Mouse (Mus musculus): Measurements from ENCODE around the gene Dnajb6. TPM values are rescaled to one million over a fixed set of nuclear protein-coding genes. Genes with fewer than 3 reads are reported as not detected.

Dnajb6 gene
- polyA plus RNA-seq, 1 experiment from 2014 or later = 329 TPM

GRCm38 (mm10) chr5:29816523-29817242, 81.2 kb downstream of the Dnajb6 start:
- WGBS = 90% methylated on average over 5 of the region's 5 CpGs
- H3K9me3 ChIP-seq (ENCODE audit: control insufficient read depth, low read length) = no peaks in the 10 kb centered on the region
- peak; percentile 33; the same call in 1 of the 2 replicates for ATAC-seq
- no peaks in the 10 kb centered on the region for H3K36me3 ChIP-seq (ENCODE audit: control insufficient read depth, insufficient read depth)
- no peak overlapping the region for H3K9ac ChIP-seq (replicated peaks; ENCODE audit: low read depth, low read length)
- no peaks in the 10 kb centered on the region for H3K27me3 ChIP-seq (replicated peaks; ENCODE audit: control insufficient read depth, insufficient read depth, low read length)
- no peaks in the 10 kb centered on the region for H3K4me1 ChIP-seq (replicated peaks; ENCODE audit: control insufficient read depth, insufficient read depth, low read length)
- H3K4me2 ChIP-seq (ENCODE audit: low read length) = no peak overlapping the region
- no peak overlapping the region for H3K4me3 ChIP-seq (replicated peaks; ENCODE audit: low read length)
- H3K27ac ChIP-seq (ENCODE audit: low read length) = no peak overlapping the region

- Histone ChIP-seq H3K9ac (replicated peaks; ENCODE audit: low read depth, low read length) (no peak overlapping the region), H3K36me3 (ENCODE audit: control insufficient read depth, insufficient read depth) (no peaks in the 10 kb centered on the region), H3K9me3 (ENCODE audit: control insufficient read depth, low read length) (no peaks in the 10 kb centered on the region), H3K4me2 (ENCODE audit: low read length) (no peak overlapping the region), H3K4me1 (replicated peaks; ENCODE audit: control insufficient read depth, insufficient read depth, low read length) (no peaks in the 10 kb centered on the region), H3K27me3 (replicated peaks; ENCODE audit: control insufficient read depth, insufficient read depth, low read length) (no peaks in the 10 kb centered on the region), H3K27ac (ENCODE audit: low read length) (no peak overlapping the region), H3K4me3 (replicated peaks; ENCODE audit: low read length) (no peak overlapping the region)
- WGBS = 71% methylated on average over 5 of the region's 5 CpGs
- peak; percentile 47 for ATAC-seq
Observed at GRCm38 (mm10) chr5:29817400-29817799, 81.9 kb downstream of the Dnajb6 start.

- Histone ChIP-seq H3K9me3 (ENCODE audit: control insufficient read depth, low read length) (no peaks in the 10 kb centered on the region), H3K4me2 (ENCODE audit: low read length) (no peak overlapping the region), H3K36me3 (ENCODE audit: control insufficient read depth, insufficient read depth) (no peaks in the 10 kb centered on the region), H3K27ac (ENCODE audit: low read length) (no peak overlapping the region), H3K4me3 (replicated peaks; ENCODE audit: low read length) (no peak overlapping the region), H3K4me1 (replicated peaks; ENCODE audit: control insufficient read depth, insufficient read depth, low read length) (no peaks in the 10 kb centered on the region), H3K27me3 (replicated peaks; ENCODE audit: control insufficient read depth, insufficient read depth, low read length) (no peaks in the 10 kb centered on the region), H3K9ac (replicated peaks; ENCODE audit: low read depth, low read length) (no peak overlapping the region)
- no peak for ATAC-seq
- 73% methylated on average over 4 of the region's 4 CpGs for WGBS
Observed at GRCm38 (mm10) chr5:29818287-29818686, 82.8 kb downstream of the Dnajb6 start.

- Histone ChIP-seq H3K27me3 (replicated peaks; ENCODE audit: control insufficient read depth, insufficient read depth, low read length) (no peaks in the 10 kb centered on the region), H3K9me3 (ENCODE audit: control insufficient read depth, low read length) (no peaks in the 10 kb centered on the region), H3K27ac (ENCODE audit: low read length) (no peak overlapping the region), H3K4me1 (replicated peaks; ENCODE audit: control insufficient read depth, insufficient read depth, low read length) (no peaks in the 10 kb centered on the region), H3K4me2 (ENCODE audit: low read length) (no peak overlapping the region), H3K36me3 (ENCODE audit: control insufficient read depth, insufficient read depth) (no peaks in the 10 kb centered on the region), H3K9ac (replicated peaks; ENCODE audit: low read depth, low read length) (no peak overlapping the region), H3K4me3 (replicated peaks; ENCODE audit: low read length) (no peak overlapping the region)
- peak; percentile 65; the same call in 1 of the 2 replicates for ATAC-seq
- WGBS = 48% methylated on average over 3 of the region's 3 CpGs
Observed at GRCm38 (mm10) chr5:29824796-29825195, 89.3 kb downstream of the Dnajb6 start.

GRCm38 (mm10) chr5:29826780-29827179, 91.3 kb downstream of the Dnajb6 start:
- Histone ChIP-seq H3K27ac (ENCODE audit: low read length) (no peak overlapping the region), H3K9ac (replicated peaks; ENCODE audit: low read depth, low read length) (no peak overlapping the region), H3K4me3 (replicated peaks; ENCODE audit: low read length) (no peak overlapping the region), H3K36me3 (ENCODE audit: control insufficient read depth, insufficient read depth) (no peaks in the 10 kb centered on the region), H3K4me1 (replicated peaks; ENCODE audit: control insufficient read depth, insufficient read depth, low read length) (no peaks in the 10 kb centered on the region), H3K27me3 (replicated peaks; ENCODE audit: control insufficient read depth, insufficient read depth, low read length) (no peaks in the 10 kb centered on the region), H3K9me3 (ENCODE audit: control insufficient read depth, low read length) (no peaks in the 10 kb centered on the region), H3K4me2 (ENCODE audit: low read length) (no peak overlapping the region)
- ATAC-seq = no peak
- 84% methylated on average over 4 of the region's 4 CpGs for WGBS

- WGBS = 68% methylated on average over 3 of the region's 3 CpGs
- H3K4me2 ChIP-seq (ENCODE audit: low read length) = no peak overlapping the region
- no peak overlapping the region for H3K4me3 ChIP-seq (replicated peaks; ENCODE audit: low read length)
- H3K9ac ChIP-seq (replicated peaks; ENCODE audit: low read depth, low read length) = no peak overlapping the region
- no peaks in the 10 kb centered on the region for H3K4me1 ChIP-seq (replicated peaks; ENCODE audit: control insufficient read depth, insufficient read depth, low read length)
- no peaks in the 10 kb centered on the region for H3K9me3 ChIP-seq (ENCODE audit: control insufficient read depth, low read length)
- ATAC-seq = no peak
- H3K36me3 ChIP-seq (ENCODE audit: control insufficient read depth, insufficient read depth) = no peaks in the 10 kb centered on the region
- no peak overlapping the region for H3K27ac ChIP-seq (ENCODE audit: low read length)
- no peaks in the 10 kb centered on the region for H3K27me3 ChIP-seq (replicated peaks; ENCODE audit: control insufficient read depth, insufficient read depth, low read length)
Observed at GRCm38 (mm10) chr5:29842444-29843166, 107.1 kb downstream of the Dnajb6 start.

GRCm38 (mm10) chr5:29845038-29845437, 109.5 kb downstream of the Dnajb6 start:
- 75% methylated on average over 3 of the region's 3 CpGs for WGBS

GRCm38 (mm10) chr5:29847494-29847893, 112.0 kb downstream of the Dnajb6 start:
- H3K9ac ChIP-seq (replicated peaks; ENCODE audit: low read depth, low read length) = no peak overlapping the region
- H3K9me3 ChIP-seq (ENCODE audit: control insufficient read depth, low read length) = no peaks in the 10 kb centered on the region
- no peak for ATAC-seq
- H3K27me3 ChIP-seq (replicated peaks; ENCODE audit: control insufficient read depth, insufficient read depth, low read length) = no peaks in the 10 kb centered on the region
- no peak overlapping the region for H3K27ac ChIP-seq (ENCODE audit: low read length)
- no peaks in the 10 kb centered on the region for H3K36me3 ChIP-seq (ENCODE audit: control insufficient read depth, insufficient read depth)
- 88% methylated on average over 5 of the region's 5 CpGs for whole genome bisulfite sequencing
- no peak overlapping the region for H3K4me3 ChIP-seq (replicated peaks; ENCODE audit: low read length)
- no peaks in the 10 kb centered on the region for H3K4me1 ChIP-seq (replicated peaks; ENCODE audit: control insufficient read depth, insufficient read depth, low read length)
- no peak overlapping the region for H3K4me2 ChIP-seq (ENCODE audit: low read length)

More at GRCm38 (mm10) chr5:29845038-29845437, 109.5 kb downstream of the Dnajb6 start:
- Histone ChIP-seq H3K4me2 (ENCODE audit: low read length) (no peak overlapping the region), H3K36me3 (ENCODE audit: control insufficient read depth, insufficient read depth) (no peaks in the 10 kb centered on the region), H3K4me1 (replicated peaks; ENCODE audit: control insufficient read depth, insufficient read depth, low read length) (no peaks in the 10 kb centered on the region), H3K27me3 (replicated peaks; ENCODE audit: control insufficient read depth, insufficient read depth, low read length) (no peaks in the 10 kb centered on the region), H3K9ac (replicated peaks; ENCODE audit: low read depth, low read length) (no peak overlapping the region), H3K27ac (ENCODE audit: low read length) (no peak overlapping the region), H3K4me3 (replicated peaks; ENCODE audit: low read length) (no peak overlapping the region), H3K9me3 (ENCODE audit: control insufficient read depth, low read length) (no peaks in the 10 kb centered on the region)
- ATAC-seq = no peak

GRCm38 (mm10) chr5:29848091-29848490, 112.6 kb downstream of the Dnajb6 start:
- Histone ChIP-seq H3K4me1 (replicated peaks; ENCODE audit: control insufficient read depth, insufficient read depth, low read length) (no peaks in the 10 kb centered on the region), H3K4me3 (replicated peaks; ENCODE audit: low read length) (no peak overlapping the region), H3K9ac (replicated peaks; ENCODE audit: low read depth, low read length) (no peak overlapping the region), H3K9me3 (ENCODE audit: control insufficient read depth, low read length) (no peaks in the 10 kb centered on the region), H3K4me2 (ENCODE audit: low read length) (no peak overlapping the region), H3K27me3 (replicated peaks; ENCODE audit: control insufficient read depth, insufficient read depth, low read length) (no peaks in the 10 kb centered on the region), H3K36me3 (ENCODE audit: control insufficient read depth, insufficient read depth) (no peaks in the 10 kb centered on the region), H3K27ac (ENCODE audit: low read length) (no peak overlapping the region)
- WGBS = 85% methylated on average over 2 of the region's 2 CpGs
- no peak for ATAC-seq

Measured in forebrain, embryonic 16.5 days (tissue).